Mouse (Mus musculus) adrenal gland, postnatal 10 days (tissue): ENCODE results near the gene Dgkq. TPM values are rescaled to one million over a fixed set of nuclear protein-coding genes. Genes with fewer than 3 reads are reported as not detected.

ENCODE experiments used
- DNase-seq: peaks from one replicate; pipeline ENCODE4 v3.0.0; 2021; ENCODE audit warnings: mixed read lengths
- long read RNA-seq, 2 experiments: library from polyadenylated mRNA; stranded (forward); transcript quantifications; one replicate each; pipeline ENCODE4 v2.0.0; 2021
- total RNA-seq, 2 experiments: library from RNA; stranded (reverse); gene quantifications; 2 replicates each; pipeline ENCODE4 v1.2.3; 2021

The Dgkq gene
- total RNA-seq = 10 to 100 TPM; 16.7 to 23.7 TPM
- long read RNA-seq, experiment 1, full-length matches to known transcripts = 4 of 11 reads
- long read RNA-seq, experiment 1, partial matches to known transcripts = 2 of 11 reads
- long read RNA-seq, experiment 1, other reads (novel, unspliced or antisense) = 5 of 11 reads
- long read RNA-seq, experiment 2, full-length matches to known transcripts = 5 of 15 reads
- long read RNA-seq, experiment 2, partial matches to known transcripts = 1 of 15 reads
- long read RNA-seq, experiment 2, other reads (novel, unspliced or antisense) = 9 of 15 reads

DNA sequence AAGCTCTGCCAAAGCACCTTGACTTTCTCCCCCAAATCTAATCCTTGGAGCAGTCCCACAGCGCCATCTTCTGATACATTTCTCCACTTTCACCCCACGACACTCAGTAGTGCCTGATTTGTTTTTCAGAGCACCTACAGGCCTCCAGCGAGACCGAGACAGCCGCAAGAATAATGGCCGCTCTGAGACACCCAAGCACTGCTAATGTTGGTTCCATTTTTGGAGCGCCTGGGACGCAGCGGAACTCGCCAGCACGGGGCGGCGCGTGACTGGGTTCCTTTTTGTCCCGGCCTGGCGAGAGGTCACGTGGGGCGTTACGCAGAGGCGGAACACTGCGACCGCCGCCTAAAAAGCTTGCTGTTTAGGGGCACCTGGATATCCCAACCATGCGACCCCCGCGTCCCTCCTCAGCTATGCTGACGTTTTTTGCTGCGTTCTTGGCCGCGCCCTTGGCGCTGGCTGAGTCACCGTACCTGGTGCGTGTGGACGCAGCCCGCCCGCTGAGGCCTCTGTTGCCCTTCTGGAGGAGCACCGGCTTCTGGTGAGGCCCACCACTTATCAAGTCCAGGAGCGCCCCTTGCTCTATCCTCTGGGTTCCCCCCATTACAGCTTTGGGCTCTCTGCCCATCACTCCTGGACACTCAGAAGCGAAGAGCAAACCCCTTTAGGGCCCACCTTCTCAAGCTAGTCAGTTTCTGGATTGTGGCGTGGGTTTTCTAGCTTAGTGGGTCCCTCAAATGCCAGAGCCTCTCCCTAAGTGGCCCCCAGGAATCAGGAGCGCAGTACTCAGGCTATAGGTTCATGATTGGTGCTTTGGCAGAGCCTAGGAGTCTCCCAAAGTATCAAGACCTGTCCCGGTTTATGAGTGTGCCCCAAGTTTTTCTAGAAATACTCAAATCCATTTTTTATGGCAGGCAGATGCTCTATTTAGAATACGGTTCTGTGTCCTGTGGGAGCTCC lies at the start of gene Dgkq:
Gene Dgkq, minus strand, starts transcription at position 696 of the 960 bp plus-strand sequence.
- peak; percentile 92 for DNase-seq

- DNase-seq = no peak
Measured at GRCm38 (mm10) chr5:108718051-108718450, 48.6 kb upstream of the Dgkq start.

DNA sequence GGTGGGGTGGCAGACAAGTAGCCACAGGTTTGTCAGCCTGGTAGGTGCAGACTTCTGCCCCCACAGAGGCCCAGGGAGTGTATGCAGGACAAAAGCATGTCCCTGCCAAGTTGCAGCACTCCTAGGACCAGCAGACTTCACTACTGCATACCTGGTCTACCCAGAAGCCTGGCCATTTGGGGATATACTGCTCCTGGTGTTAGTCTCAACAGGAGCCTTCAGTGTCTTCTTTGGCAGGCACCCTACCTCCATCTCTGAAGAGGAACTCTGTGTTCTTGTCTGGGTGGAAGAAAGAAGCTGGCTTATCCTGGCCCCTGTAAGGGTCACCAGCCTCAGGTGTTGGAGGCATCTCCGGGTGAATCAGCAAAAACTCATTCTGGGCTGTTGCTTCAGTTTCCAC lies 46.5 kb upstream of the Dgkq start:
- peak; percentile 0 for DNase-seq

DNA sequence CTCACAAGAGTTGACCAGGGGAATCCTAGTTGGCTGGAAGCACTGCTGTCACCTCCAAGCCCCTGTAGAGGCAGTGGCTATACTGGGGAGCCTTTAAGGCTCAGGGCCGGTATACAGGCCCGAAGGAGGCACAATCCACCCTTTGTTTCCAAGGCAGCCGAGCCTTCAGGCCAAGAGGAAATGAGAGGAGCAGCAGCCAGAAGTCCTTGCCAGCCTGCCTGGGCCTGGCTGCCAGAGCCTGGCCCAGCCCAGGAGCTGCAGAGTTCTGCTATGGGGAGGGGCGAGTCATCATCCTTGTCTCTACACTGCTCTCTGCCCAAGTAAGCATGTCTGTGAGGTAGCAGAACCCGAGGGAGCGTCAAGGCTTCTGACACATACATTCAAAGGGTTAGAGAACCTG lies 44.7 kb upstream of the Dgkq start:
- DNase-seq = peak; percentile 63

DNA sequence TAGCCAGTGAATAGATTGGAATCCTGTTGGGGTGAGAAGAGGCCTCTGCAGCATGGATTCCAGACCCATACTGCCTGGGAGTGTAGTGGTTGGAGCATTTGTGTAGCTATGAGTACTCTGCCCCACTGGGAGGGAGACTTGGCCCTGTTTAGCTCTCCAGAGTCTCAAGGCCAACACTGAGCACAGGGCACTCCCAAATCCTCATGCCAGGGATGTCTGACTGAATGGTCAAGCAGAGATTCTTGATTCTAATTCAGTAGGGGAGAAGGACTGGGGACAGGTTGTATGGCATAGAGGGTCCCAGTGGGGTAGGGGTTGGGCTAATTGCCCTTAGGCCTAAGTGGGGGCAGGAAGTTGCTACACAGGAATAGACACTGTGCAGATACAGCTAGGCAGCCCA lies 44.2 kb upstream of the Dgkq start:
- peak; percentile 62 for DNase-seq

- no peak for DNase-seq
Measured at GRCm38 (mm10) chr5:108713096-108713495, 43.6 kb upstream of the Dgkq start.

GRCm38 (mm10) chr5:108711968-108712367 lies 42.5 kb upstream of the Dgkq start:
- DNase-seq = no peak

- DNase-seq = no peak
Measured at GRCm38 (mm10) chr5:108708981-108709731, 39.7 kb upstream of the Dgkq start.

DNA sequence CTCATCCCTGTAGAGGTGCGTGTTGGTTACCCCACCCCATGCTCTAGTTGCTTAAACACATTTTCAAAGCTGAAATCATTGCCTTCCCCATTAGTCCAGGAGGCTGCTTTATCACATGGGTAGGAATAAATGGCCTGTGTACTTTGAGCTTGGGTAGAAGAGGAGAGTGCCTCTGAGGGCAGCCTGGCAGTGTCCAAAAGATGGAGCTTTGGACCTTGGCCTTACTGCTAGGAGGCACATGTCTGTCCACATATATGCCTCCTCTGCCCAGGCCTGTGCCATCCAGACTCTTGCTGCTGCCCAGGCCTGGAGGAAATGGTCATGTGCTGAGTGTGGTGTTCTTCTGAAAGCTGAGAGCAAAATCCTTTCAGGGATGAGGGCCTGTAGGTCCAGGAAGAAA lies 38.9 kb upstream of the Dgkq start:
- DNase-seq = no peak

DNA sequence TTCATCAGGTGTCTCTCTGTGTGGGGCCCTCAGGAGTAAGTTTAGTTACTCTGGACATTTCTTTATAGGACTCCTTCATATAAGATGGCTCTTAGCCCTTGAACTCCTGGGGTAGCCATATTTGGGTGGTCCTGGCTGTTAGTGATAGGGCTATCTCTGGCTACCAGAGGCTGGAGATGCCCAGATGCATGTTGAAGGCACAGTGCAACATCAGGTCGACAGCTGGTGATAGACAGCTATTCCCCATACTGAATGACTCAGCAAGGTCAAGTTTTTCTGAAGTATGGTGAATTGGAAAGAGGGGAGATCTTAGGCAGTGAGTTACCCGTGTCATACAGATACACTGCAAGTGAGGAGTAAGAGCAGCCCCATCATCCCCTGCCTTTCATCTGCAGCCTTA lies 38.3 kb upstream of the Dgkq start:
- DNase-seq = no peak

DNA sequence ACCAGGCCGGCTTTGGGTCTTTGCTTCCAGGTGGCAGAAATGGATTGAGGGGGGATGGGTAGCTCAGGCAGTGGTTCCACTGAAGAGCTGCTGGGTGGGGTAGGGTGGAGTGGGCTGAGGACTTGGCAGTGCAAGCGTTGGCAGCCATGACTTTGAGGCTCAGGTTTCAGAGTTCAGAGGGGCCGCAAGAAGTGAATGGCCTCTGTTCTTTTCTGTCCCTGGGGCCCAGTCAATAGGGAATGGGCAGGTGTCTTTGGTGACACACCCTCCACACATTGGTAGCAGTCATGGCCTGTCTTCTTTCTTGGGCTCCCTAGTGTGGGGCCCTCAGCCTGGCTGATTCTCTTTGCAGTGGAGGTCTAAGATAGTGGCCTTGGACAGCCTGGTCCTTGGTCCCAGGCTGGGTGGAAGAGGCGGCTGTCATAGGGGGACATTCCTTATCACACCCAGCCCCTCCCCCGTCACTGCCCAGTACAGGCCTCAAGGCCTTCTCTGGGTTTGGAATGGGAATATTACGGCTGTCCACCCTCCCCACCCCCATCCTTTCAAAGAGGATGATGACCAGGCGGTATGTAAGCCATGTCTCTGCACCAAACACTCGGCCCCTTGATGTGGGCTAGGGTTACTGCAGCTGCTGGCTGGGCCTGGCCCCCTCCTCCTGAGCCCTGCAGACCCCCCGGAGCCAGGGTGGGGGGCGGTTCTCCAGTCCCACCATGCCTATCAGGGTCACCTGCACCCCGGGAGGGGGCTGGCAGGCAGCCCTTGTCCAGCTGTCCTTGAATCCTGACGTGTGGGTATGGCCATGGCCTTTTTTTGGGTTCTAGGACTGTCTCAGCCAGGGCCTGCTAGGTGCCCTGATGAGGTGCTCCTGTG lies 34.5 kb upstream of the Dgkq start:
- peak; percentile 53 for DNase-seq

DNA sequence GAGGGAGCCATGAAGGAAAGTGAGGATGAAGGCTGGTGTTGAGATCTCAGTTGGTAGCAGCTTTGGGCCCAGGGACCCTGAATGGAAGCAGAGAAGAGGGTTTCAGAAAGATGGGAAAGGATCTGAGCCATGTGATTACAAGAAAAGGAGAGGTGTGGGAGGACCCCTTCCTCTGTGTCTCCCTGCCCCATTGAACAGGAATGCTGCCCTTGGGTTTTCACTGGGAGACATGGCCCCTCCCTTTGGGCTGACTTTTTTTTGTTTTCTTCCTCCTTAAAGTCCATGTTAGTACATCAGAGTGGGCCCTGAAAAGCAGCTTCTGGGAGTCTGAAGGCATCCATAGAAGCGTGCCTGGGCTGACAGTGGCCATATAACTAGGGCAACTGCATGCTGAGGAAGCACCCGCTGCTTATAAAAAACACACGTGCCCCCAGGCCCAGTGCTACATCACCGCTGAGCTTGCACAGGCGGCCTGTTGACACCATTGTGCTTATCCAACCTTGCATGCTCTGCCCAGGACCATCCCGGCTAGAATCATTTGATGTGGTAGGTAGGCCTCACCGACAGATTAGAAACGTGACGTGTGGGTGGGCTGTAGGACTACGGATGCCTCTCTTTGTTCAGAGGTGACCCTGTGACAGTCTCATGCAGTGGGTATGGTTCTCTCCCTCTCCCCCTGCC lies 32.0 kb upstream of the Dgkq start:
- DNase-seq = no peak

- DNase-seq = no peak
Measured at GRCm38 (mm10) chr5:108700346-108700745, 30.9 kb upstream of the Dgkq start.

DNA sequence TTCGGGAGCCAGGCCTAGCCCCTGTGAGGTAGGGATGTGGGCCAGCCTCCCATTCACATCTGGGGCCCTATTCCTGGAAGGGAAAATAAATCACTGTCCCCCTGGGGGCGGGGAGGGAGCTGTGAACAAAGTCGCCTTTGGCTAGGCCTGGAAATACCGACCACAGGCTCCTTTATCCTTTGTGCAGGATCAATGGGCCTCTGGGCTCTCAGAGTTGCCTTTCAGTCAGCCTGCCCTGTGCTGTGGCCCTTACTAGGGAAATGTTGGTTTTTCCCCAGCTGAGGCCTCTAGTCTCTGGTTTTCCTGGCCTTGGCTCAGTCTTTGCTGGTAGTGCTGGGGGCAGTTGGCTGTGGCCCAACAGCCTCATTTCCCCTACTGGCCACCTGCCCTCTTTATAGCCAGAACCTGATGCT lies 27.9 kb upstream of the Dgkq start:
- no peak for DNase-seq

- DNase-seq = no peak
Measured at GRCm38 (mm10) chr5:108696542-108696941, 27.1 kb upstream of the Dgkq start.

DNA sequence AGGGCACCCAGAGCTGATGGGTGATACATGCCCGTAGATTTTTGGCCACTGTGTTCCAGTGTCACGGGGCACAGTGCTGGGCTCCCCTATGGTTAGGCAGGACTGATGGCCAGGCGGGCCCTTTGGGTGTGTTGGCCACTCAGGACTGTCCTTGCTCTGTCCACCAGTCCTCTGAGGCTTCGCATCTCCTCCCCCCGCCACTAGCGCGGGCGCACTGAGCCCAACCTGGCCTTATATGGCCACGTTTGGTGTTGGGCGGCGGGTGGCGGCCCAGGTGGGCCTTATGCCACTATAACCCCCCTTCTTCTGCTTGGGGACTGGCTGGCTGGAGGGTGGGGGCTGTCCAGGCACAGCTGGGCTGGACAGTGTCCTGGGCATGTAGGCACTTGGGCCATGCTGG lies 26.4 kb upstream of the Dgkq start:
- no peak for DNase-seq

GRCm38 (mm10) chr5:108694352-108695261 lies 25.1 kb upstream of the Dgkq start:
- peak; percentile 67 for DNase-seq

DNA sequence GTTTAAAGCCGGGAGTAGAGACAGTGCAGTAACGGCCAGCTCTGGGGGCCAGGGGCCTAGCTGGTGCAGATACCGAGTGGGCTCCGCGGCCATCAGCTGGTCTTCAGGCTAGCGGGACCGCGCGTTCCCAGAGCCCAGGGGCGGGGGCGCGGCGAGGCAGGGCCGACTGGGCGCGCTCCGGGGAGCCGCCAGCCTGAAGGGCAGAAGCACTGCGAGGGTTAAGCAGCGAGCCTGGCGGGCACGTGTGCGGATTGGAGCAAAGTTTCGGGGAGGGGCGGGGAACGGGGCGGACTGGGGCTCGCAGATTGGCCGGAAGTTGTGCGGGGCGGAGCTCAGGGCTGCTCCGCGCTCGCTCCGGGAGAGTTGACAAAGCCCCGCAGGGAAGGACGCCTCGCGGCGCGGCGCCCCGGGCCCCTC lies 24.4 kb upstream of the Dgkq start:
- DNase-seq = peak; percentile 93

DNA sequence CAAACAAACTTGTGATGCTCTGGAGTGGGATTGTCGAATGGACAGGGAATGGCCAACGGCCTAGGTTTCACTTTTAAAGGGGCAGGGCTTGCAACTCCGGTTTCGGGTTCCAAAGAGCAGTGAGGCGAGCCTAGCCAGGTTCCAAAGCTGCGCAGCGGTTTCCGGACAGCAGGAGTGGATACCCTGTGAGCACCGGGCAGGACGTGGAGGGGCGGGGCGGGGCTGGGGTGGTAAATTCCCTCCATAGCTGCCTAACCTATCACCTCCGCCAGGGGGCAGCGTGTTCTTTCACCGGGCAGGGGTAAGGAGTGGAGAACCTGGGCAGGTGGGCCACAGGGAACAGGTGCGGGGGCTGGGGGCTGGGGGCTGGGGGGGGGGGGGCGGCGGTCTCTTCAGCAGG lies 22.8 kb upstream of the Dgkq start, which contains the start of gene Fgfrl1:
Gene Fgfrl1, plus strand, starts transcription at position 112 of the 400 bp plus-strand sequence.
- peak; percentile 83 for DNase-seq

DNA sequence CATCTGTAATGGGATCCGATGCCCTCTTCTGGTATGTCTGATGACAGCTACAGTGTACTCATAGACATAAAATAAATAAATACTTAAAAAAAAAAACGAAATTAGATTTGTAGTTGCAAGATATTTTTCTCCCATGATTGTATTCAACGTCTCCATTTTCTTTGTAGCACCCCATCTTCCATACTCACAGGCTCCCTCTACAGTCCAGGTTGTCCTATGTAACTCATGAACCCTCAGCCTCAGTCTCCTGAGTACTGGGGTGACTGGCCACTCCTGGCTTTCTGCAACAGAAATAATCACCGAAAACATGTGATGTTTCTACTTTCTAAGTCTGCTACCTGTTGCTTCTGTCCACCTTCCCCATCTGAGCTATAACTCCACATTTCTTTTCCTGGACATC lies 21.7 kb upstream of the Dgkq start:
- no peak for DNase-seq
